In genomic region chr1:170607231-170607917, GRCm38 (mm10) we compare ENCODE assay signal across 24 mouse cellular contexts. TPM values are rescaled to one million over a fixed set of nuclear protein-coding genes. Genes with fewer than 3 reads are reported as not detected.
"Had no signal": no experiment of that assay in that cellular context is flagged by ENCODE, and none has a peak within 500 bp of the region (broad histone marks: within the 10 kb centered on the region; RNA-seq: fewer than 3 reads in every experiment).

No protein-coding gene starts in this region.

- H3K4me3 ChIP-seq: gastrocnemius, adult 2 months; heart, embryonic 10.5 days; heart, embryonic 12.5 days; hindbrain, embryonic 10.5 days; hindbrain, embryonic 12.5 days; intestine, embryonic 15.5 days; layer of hippocampus, adult 2 months; left cerebral cortex, adult 2 months; limb, embryonic 13.5 days; limb, embryonic 15.5 days had no signal

- H3K9me3 ChIP-seq: heart, embryonic 10.5 days; heart, embryonic 12.5 days; hindbrain, embryonic 10.5 days; hindbrain, embryonic 12.5 days; intestine, embryonic 15.5 days; limb, embryonic 13.5 days; limb, embryonic 15.5 days had no signal

- DNase-seq: gastrocnemius, adult 2 months; gastrocnemius, postnatal 10 days; gastrocnemius, postnatal 25 days; heart, adult 18-20 months; heart, postnatal 10 days; heart, postnatal 4 days; kidney, adult 18-20 months; kidney, adult 8-10 months; kidney, postnatal 10 days; kidney, postnatal 25 days; kidney, postnatal 4 days had no signal

- H3K36me3 ChIP-seq: heart, embryonic 10.5 days; heart, embryonic 12.5 days; hindbrain, embryonic 10.5 days; hindbrain, embryonic 12.5 days; intestine, embryonic 15.5 days; limb, embryonic 13.5 days; limb, embryonic 15.5 days had no signal

- H3K4me2 ChIP-seq: heart, embryonic 12.5 days; hindbrain, embryonic 12.5 days; hindbrain, embryonic 14.5 days; intestine, embryonic 15.5 days; limb, embryonic 13.5 days; limb, embryonic 15.5 days had no signal

- H3K4me1 ChIP-seq: hindbrain, embryonic 10.5 days; hindbrain, embryonic 12.5 days; intestine, embryonic 15.5 days had no signal

- ATAC-seq: hindbrain, embryonic 16.5 days; inflammation-experienced regulatory T-cells, adult 6 months; intestine, embryonic 15.5 days; intestine, postnatal 0 days had no signal

- H3K9ac ChIP-seq: heart, embryonic 12.5 days; hindbrain, embryonic 12.5 days; hindbrain, embryonic 14.5 days; intestine, embryonic 15.5 days; limb, embryonic 13.5 days; limb, embryonic 15.5 days had no signal

- H3K27ac ChIP-seq: gastrocnemius, adult 2 months; heart, embryonic 10.5 days; hindbrain, embryonic 10.5 days; hindbrain, embryonic 12.5 days; hindbrain, embryonic 14.5 days; intestine, embryonic 15.5 days; layer of hippocampus, adult 2 months; left cerebral cortex, adult 2 months; limb, embryonic 13.5 days; limb, embryonic 15.5 days had no signal

- H3K27me3 ChIP-seq: heart, embryonic 12.5 days; hindbrain, embryonic 12.5 days; intestine, embryonic 15.5 days; limb, embryonic 13.5 days; limb, embryonic 15.5 days had no signal

RNA-seq across cellular contexts. Expression of gene Nos1ap, which starts 17.7 kb away (rescaled TPM):
- polyA plus RNA-seq: inflammation-experienced regulatory T-cells, adult 6 months had no signal

RNA-seq across cellular contexts. Expression of gene Olfml2b, which starts 37.0 kb away (rescaled TPM):
- polyA plus RNA-seq: inflammation-experienced regulatory T-cells, adult 6 months had no signal
